ENCODE assay signal across 24 mouse cellular contexts in the genomic region with DNA sequence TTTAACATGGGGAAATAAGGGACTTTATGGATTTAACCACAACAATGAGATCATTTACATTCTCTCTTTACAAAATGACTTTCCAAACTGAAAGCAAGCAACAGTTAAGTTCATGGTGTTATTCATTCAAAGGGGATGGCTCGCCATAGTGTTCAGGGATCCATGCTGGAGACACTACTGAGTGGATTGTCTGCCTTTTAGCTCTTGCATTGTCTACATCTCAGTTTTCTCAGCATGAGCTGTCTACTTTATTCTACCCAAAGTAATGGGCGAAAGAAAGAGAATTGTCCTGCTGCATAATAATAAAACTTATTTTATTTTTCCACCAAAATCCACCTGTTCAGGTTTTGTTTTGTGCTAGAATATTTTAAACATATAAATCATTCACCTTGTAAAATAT.
DNase-seq lines count a peak whose midpoint lies in the region; ATAC-seq and TF ChIP-seq lines count a peak whose summit lies in the region.
"Had no signal": no experiment of that assay in that cellular context is flagged by ENCODE, and none has a peak within 500 bp of the region (broad histone marks: within the 10 kb centered on the region; RNA-seq: fewer than 3 reads in every experiment).

No protein-coding gene starts in this region.

- peaks cover 16% of the 10 kb centered on the region for H3K4me1 ChIP-seq in midbrain, embryonic 11.5 days (ENCODE audit: control insufficient read depth, insufficient read depth, low read length)
- peaks cover 5% of the 10 kb centered on the region; the same call in 1 of the 2 replicates for H3K4me1 ChIP-seq in midbrain, embryonic 15.5 days
- H3K4me1 ChIP-seq in midbrain, postnatal 0 days (ENCODE audit: insufficient read depth, low read length): no peaks in the 10 kb centered on the region
- H3K4me1 ChIP-seq: liver, embryonic 13.5 days had no signal

- H3K4me3 ChIP-seq in midbrain, embryonic 11.5 days (ENCODE audit: low read depth, low read length): no peak overlapping the region
- H3K4me3 ChIP-seq in midbrain, embryonic 15.5 days: no peak overlapping the region
- no peak overlapping the region for H3K4me3 ChIP-seq in midbrain, postnatal 0 days (ENCODE audit: low read depth, low read length)
- H3K4me3 ChIP-seq: forebrain, embryonic 10.5 days; heart, adult 2 months; left cerebral cortex, adult 2 months; liver, embryonic 13.5 days; myocyte had no signal

- 13% methylated on average over 2 of the region's 2 CpGs for WGBS in midbrain, embryonic 11.5 days
- WGBS in midbrain, embryonic 15.5 days: 32% methylated on average over 2 of the region's 2 CpGs
- 49% methylated on average over 2 of the region's 2 CpGs for WGBS in midbrain, postnatal 0 days

- H3K9me3 ChIP-seq in midbrain, embryonic 11.5 days (ENCODE audit: control insufficient read depth, low read length): no peaks in the 10 kb centered on the region
- no peaks in the 10 kb centered on the region for H3K9me3 ChIP-seq in midbrain, embryonic 15.5 days
- H3K9me3 ChIP-seq in midbrain, postnatal 0 days (ENCODE audit: low read length): no peaks in the 10 kb centered on the region
- H3K9me3 ChIP-seq: forebrain, embryonic 10.5 days; liver, embryonic 13.5 days had no signal

- no peak for TF ChIP-seq POLR2A in brain, embryonic 14.5 days (IDR thresholded peaks at IDR 0.05; ENCODE audit: borderline replicate concordance, extremely low read depth, insufficient read depth, insufficient read length, poor library complexity, severe bottlenecking)

- H3K27ac ChIP-seq in midbrain, embryonic 11.5 days (ENCODE audit: low read depth, low read length): no peak overlapping the region
- no peak overlapping the region for H3K27ac ChIP-seq in midbrain, embryonic 15.5 days
- H3K27ac ChIP-seq in midbrain, postnatal 0 days (ENCODE audit: low read depth, low read length): no peak overlapping the region
- H3K27ac ChIP-seq: left cerebral cortex, adult 2 months; liver, embryonic 13.5 days had no signal

- H3K27me3 ChIP-seq in midbrain, embryonic 11.5 days (ENCODE audit: control insufficient read depth, insufficient read depth, low read length): no peaks in the 10 kb centered on the region
- H3K27me3 ChIP-seq in midbrain, embryonic 15.5 days (replicated peaks): no peaks in the 10 kb centered on the region
- no peaks in the 10 kb centered on the region for H3K27me3 ChIP-seq in midbrain, postnatal 0 days (ENCODE audit: insufficient read depth, low read length)
- H3K27me3 ChIP-seq: liver, embryonic 13.5 days had no signal

- no peak overlapping the region for H3K9ac ChIP-seq in midbrain, embryonic 11.5 days (ENCODE audit: low read length)
- H3K9ac ChIP-seq in midbrain, embryonic 15.5 days: no peak overlapping the region
- H3K9ac ChIP-seq in midbrain, postnatal 0 days (replicated peaks; ENCODE audit: low read length, poor library complexity, severe bottlenecking): no peak overlapping the region
- H3K9ac ChIP-seq: liver, embryonic 13.5 days; lung, embryonic 14.5 days had no signal

- no peak for TF ChIP-seq CTCF in brain, embryonic 14.5 days (IDR thresholded peaks at IDR 0.05; ENCODE audit: borderline replicate concordance, extremely low read depth, insufficient read depth, insufficient read length)
- no peak for TF ChIP-seq CTCF in midbrain, postnatal 0 days (IDR thresholded peaks at IDR 0.05)

- H3K4me2 ChIP-seq in midbrain, embryonic 11.5 days: no peak overlapping the region
- H3K4me2 ChIP-seq in midbrain, embryonic 15.5 days: no peak overlapping the region
- no peak overlapping the region for H3K4me2 ChIP-seq in midbrain, postnatal 0 days (ENCODE audit: low read depth, low read length, poor library complexity, severe bottlenecking)
- H3K4me2 ChIP-seq: liver, embryonic 13.5 days; lung, embryonic 14.5 days had no signal

- DNase-seq in midbrain, embryonic 11.5 days (ENCODE audit: low spot score, missing footprints): peak; percentile 87
- DNase-seq in brain, embryonic 14.5 days (ENCODE audit: low read depth): peak; percentile 50
- DNase-seq in midbrain, postnatal 0 days (ENCODE audit: low spot score): peak; percentile 28
- DNase-seq in spleen, postnatal 36 days (ENCODE audit: low spot score in 2 of 2): no peak
- no peak for DNase-seq in heart, adult 9 months (ENCODE audit: low spot score in 2 of 2)
- DNase-seq: adrenal gland, postnatal 10 days; cerebellum, adult 8-10 months; cerebellum, postnatal 36 days; gastrocnemius, postnatal 14 days; heart, adult 2 months; kidney, adult 11 months; layer of hippocampus, adult 9-11 months; liver, embryonic 13.5 days; lung, embryonic 14.5 days; lung, postnatal 36 days; right cerebral cortex, postnatal 25 days; spleen, adult 18-20 months; thymus, postnatal 25 days had no signal

- no peaks in the 10 kb centered on the region for H3K36me3 ChIP-seq in midbrain, embryonic 11.5 days (ENCODE audit: control insufficient read depth, insufficient read depth, low read length)
- H3K36me3 ChIP-seq in midbrain, embryonic 15.5 days (replicated peaks): no peaks in the 10 kb centered on the region
- H3K36me3 ChIP-seq in midbrain, postnatal 0 days (ENCODE audit: insufficient read depth, low read length): no peaks in the 10 kb centered on the region
- H3K36me3 ChIP-seq: forebrain, embryonic 10.5 days; liver, embryonic 13.5 days had no signal

- ATAC-seq in midbrain, embryonic 11.5 days (ENCODE audit: low FRiP score): peak; percentile 86
- no peak for ATAC-seq in midbrain, embryonic 15.5 days (replicated peaks)
- 0 out of 2 replicates have a peak, but pooled peaks have one; percentile 14 for ATAC-seq in granulocyte monocyte progenitor cell, adult 5-6 weeks (replicated peaks; ENCODE audit: poor library complexity, severe bottlenecking)
- ATAC-seq in midbrain, postnatal 0 days (ENCODE audit: low FRiP score): no peak
- ATAC-seq: forebrain, embryonic 16.5 days had no signal

Comparison
In these comparisons a context has a peak if more than half of its experiments do, and no peak if none do; other contexts are left out.
1. ATAC-seq: peak in midbrain, embryonic 11.5 days (single experiment) and granulocyte monocyte progenitor cell, adult 5-6 weeks (single experiment); none in midbrain, embryonic 15.5 days (single experiment) and midbrain, postnatal 0 days (single experiment).
2. DNase-seq: peak in midbrain, embryonic 11.5 days (single experiment), brain, embryonic 14.5 days (single experiment) and midbrain, postnatal 0 days (single experiment); none in spleen, postnatal 36 days (0 of 2) and heart, adult 9 months (0 of 2).